Mouse (Mus musculus) kidney, adult 9 months (tissue): Measurements from ENCODE around the gene Mki67.
"Not testable (repeated sequence)": the region's sequence is repeated elsewhere in the genome, so short reads cannot be mapped to it uniquely, and the experiment has no call there.

Experiments used
- DNase-seq: peaks from one replicate; pipeline ENCODE4 v3.0.0; 2022

Mki67 gene

GRCm38 (mm10) chr7:135716445-135716877, 300 bp upstream of the Mki67 start:
- DNase-seq: peak; percentile 83

GRCm38 (mm10) chr7:135715166-135715565, 995 bp downstream of the Mki67 start:
- DNase-seq: no peak

GRCm38 (mm10) chr7:135713326-135713725, 2.8 kb downstream of the Mki67 start:
- DNase-seq: no peak

- no peak for DNase-seq
These were observed 3.6 kb downstream of the Mki67 start for GRCm38 (mm10) chr7:135712534-135712933.

- DNase-seq: no peak
These were observed 5.5 kb downstream of the Mki67 start for GRCm38 (mm10) chr7:135710702-135711101.

- no peak for DNase-seq
These were observed 10.4 kb downstream of the Mki67 start for GRCm38 (mm10) chr7:135705753-135706152.

GRCm38 (mm10) chr7:135705083-135705482, 11.1 kb downstream of the Mki67 start:
- DNase-seq: no peak

- DNase-seq: no peak
These were observed 11.9 kb downstream of the Mki67 start for GRCm38 (mm10) chr7:135704251-135704650.

- DNase-seq: no peak
These were observed 12.5 kb downstream of the Mki67 start for GRCm38 (mm10) chr7:135703600-135704148.

- not testable (repeated sequence) for DNase-seq
These were observed 16.8 kb downstream of the Mki67 start for GRCm38 (mm10) chr7:135699351-135699750.

- DNase-seq: no peak
These were observed 17.8 kb downstream of the Mki67 start for GRCm38 (mm10) chr7:135698362-135698761.

GRCm38 (mm10) chr7:135697021-135697740, 19.0 kb downstream of the Mki67 start:
- not testable (repeated sequence) for DNase-seq

GRCm38 (mm10) chr7:135696127-135696526, 20.0 kb downstream of the Mki67 start:
- DNase-seq: no peak

- no peak for DNase-seq
These were observed 21.4 kb downstream of the Mki67 start for GRCm38 (mm10) chr7:135694796-135695195.

GRCm38 (mm10) chr7:135694130-135694529, 22.0 kb downstream of the Mki67 start:
- no peak for DNase-seq

- no peak for DNase-seq
These were observed 24.2 kb downstream of the Mki67 start for GRCm38 (mm10) chr7:135691941-135692340.

- no peak for DNase-seq
These were observed 26.8 kb downstream of the Mki67 start for GRCm38 (mm10) chr7:135689396-135689795.

- DNase-seq: no peak
These were observed 31.2 kb downstream of the Mki67 start for GRCm38 (mm10) chr7:135684938-135685337.

GRCm38 (mm10) chr7:135684098-135684497, 32.1 kb downstream of the Mki67 start:
- not testable (repeated sequence) for DNase-seq

GRCm38 (mm10) chr7:135680334-135680733, 35.8 kb downstream of the Mki67 start:
- peak; percentile 62 for DNase-seq

GRCm38 (mm10) chr7:135676722-135677121, 39.4 kb downstream of the Mki67 start:
- DNase-seq: no peak

GRCm38 (mm10) chr7:135673576-135673975, 42.6 kb downstream of the Mki67 start:
- no peak for DNase-seq

- peak; percentile 66 for DNase-seq
These were observed 47.1 kb downstream of the Mki67 start for GRCm38 (mm10) chr7:135668852-135669739.

GRCm38 (mm10) chr7:135666314-135666713, 49.8 kb downstream of the Mki67 start:
- DNase-seq: no peak
